In the genomic region with DNA sequence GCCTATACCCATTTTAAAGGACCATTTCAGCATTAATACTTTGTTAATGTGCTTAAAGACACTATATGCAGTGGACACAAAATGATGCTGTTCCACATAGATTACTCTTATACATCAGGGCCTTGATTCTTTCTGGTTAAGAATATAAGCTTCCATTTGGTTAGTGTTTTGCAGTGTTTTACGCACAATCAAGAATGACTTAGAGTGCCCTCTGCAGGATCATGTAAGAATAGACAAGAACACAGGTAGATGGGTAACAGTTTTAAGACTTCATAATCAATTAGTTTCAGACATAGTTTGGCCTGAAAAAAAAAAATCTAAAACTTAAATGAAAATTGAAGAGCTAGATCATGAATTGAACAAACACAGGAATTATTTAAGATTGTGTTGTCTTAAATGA, we compare ENCODE assay signal across 12 mouse cellular contexts. TPM values are rescaled to one million over a fixed set of nuclear protein-coding genes. Genes with fewer than 3 reads are reported as not detected.
DNase-seq lines count a peak whose midpoint lies in the region; ATAC-seq and TF ChIP-seq lines count a peak whose summit lies in the region.
"Had no signal": no experiment of that assay in that cellular context is flagged by ENCODE, and none has a peak within 500 bp of the region (broad histone marks: within the 10 kb centered on the region; RNA-seq: fewer than 3 reads in every experiment).

No protein-coding gene starts in this region.

- no peak for TF ChIP-seq EP300 in heart, adult 2 months (IDR thresholded peaks at IDR 0.05; ENCODE audit: insufficient read depth, low read depth, low read length)

- no peaks in the 10 kb centered on the region; the same call in 1 of the 2 replicates for H3K79me2 ChIP-seq in heart, adult 2 months (replicated peaks; ENCODE audit: control insufficient read depth, insufficient read depth, low read length)

- peak; percentile 79 for TF ChIP-seq CTCF in heart, adult 2 months (IDR thresholded peaks at IDR 0.05)

- peaks cover 21% of the 10 kb centered on the region for H3K9me3 ChIP-seq in heart, embryonic 10.5 days
- peaks cover 26% of the 10 kb centered on the region for H3K9me3 ChIP-seq in midbrain, embryonic 14.5 days (ENCODE audit: control insufficient read depth, low read length)
- peaks cover 20% of the 10 kb centered on the region for H3K9me3 ChIP-seq in midbrain, embryonic 15.5 days
- peaks cover 21% of the 10 kb centered on the region for H3K9me3 ChIP-seq in forebrain, embryonic 16.5 days (ENCODE audit: control insufficient read depth, low read length)

- H3K27ac ChIP-seq in heart, adult 2 months = no peak overlapping the region
- H3K27ac ChIP-seq in heart, embryonic 10.5 days = no peak overlapping the region
- H3K27ac ChIP-seq in midbrain, embryonic 14.5 days (replicated peaks; ENCODE audit: low read depth, low read length) = no peak overlapping the region
- no peak overlapping the region for H3K27ac ChIP-seq in midbrain, embryonic 15.5 days
- H3K27ac ChIP-seq in forebrain, embryonic 16.5 days (ENCODE audit: low read length) = no peak overlapping the region
- H3K27ac ChIP-seq: heart, embryonic 15.5 days; neural tube, embryonic 13.5 days had no signal

- 81% methylated on average over 1 of the region's 1 CpGs for WGBS in heart, adult 2 months
- 89% methylated on average over 1 of the region's 1 CpGs for WGBS in heart, embryonic 10.5 days
- 98% methylated on average over 1 of the region's 1 CpGs for WGBS in midbrain, embryonic 14.5 days
- WGBS in midbrain, embryonic 15.5 days = 91% methylated on average over 1 of the region's 1 CpGs
- 98% methylated on average over 1 of the region's 1 CpGs for WGBS in forebrain, embryonic 16.5 days

- H3K36me3 ChIP-seq in heart, adult 2 months (ENCODE audit: control insufficient read depth, insufficient read depth, low read length) = peaks cover 7% of the 10 kb centered on the region
- H3K36me3 ChIP-seq in heart, embryonic 10.5 days = peaks cover 90% of the 10 kb centered on the region
- peaks cover 78% of the 10 kb centered on the region for H3K36me3 ChIP-seq in midbrain, embryonic 14.5 days (ENCODE audit: control insufficient read depth, insufficient read depth, low read length)
- peaks cover 55% of the 10 kb centered on the region for H3K36me3 ChIP-seq in midbrain, embryonic 15.5 days (replicated peaks)
- peaks cover 49% of the 10 kb centered on the region for H3K36me3 ChIP-seq in forebrain, embryonic 16.5 days (ENCODE audit: control insufficient read depth, insufficient read depth)

- no peak for TF ChIP-seq POLR2A in heart, adult 2 months (IDR thresholded peaks at IDR 0.05; ENCODE audit: insufficient read depth, low read depth, low read length)

- H3K4me1 ChIP-seq in heart, adult 2 months (ENCODE audit: control insufficient read depth, insufficient read depth, low read length) = no peaks in the 10 kb centered on the region
- no peaks in the 10 kb centered on the region for H3K4me1 ChIP-seq in heart, embryonic 10.5 days
- H3K4me1 ChIP-seq in midbrain, embryonic 14.5 days (ENCODE audit: control insufficient read depth, insufficient read depth, low read length) = no peaks in the 10 kb centered on the region
- H3K4me1 ChIP-seq in midbrain, embryonic 15.5 days = no peaks in the 10 kb centered on the region
- no peaks in the 10 kb centered on the region for H3K4me1 ChIP-seq in forebrain, embryonic 16.5 days (replicated peaks; ENCODE audit: control insufficient read depth, insufficient read depth, low read length)
- H3K4me1 ChIP-seq: heart, embryonic 15.5 days; neural tube, embryonic 13.5 days had no signal

- no peak overlapping the region for H3K4me2 ChIP-seq in midbrain, embryonic 14.5 days (ENCODE audit: low read length)
- H3K4me2 ChIP-seq in midbrain, embryonic 15.5 days = no peak overlapping the region
- no peak overlapping the region for H3K4me2 ChIP-seq in forebrain, embryonic 16.5 days (ENCODE audit: low read length)
- H3K4me2 ChIP-seq: heart, embryonic 15.5 days; neural tube, embryonic 13.5 days had no signal

- intact Hi-C loops in heart, adult 2 months (cut with DNase I) = loop anchor here (1.0 to 5.0 kb wide), 3 partner anchors 44 to 186 kb away; no protein-coding TSS in a partner anchor

- H3K9ac ChIP-seq in heart, adult 2 months (ENCODE audit: low read depth, low read length) = no peak overlapping the region
- no peak overlapping the region for H3K9ac ChIP-seq in midbrain, embryonic 14.5 days (replicated peaks; ENCODE audit: low read length)
- no peak overlapping the region for H3K9ac ChIP-seq in midbrain, embryonic 15.5 days
- H3K9ac ChIP-seq in forebrain, embryonic 16.5 days (replicated peaks; ENCODE audit: low read depth, low read length) = no peak overlapping the region
- H3K9ac ChIP-seq: heart, embryonic 15.5 days; neural tube, embryonic 13.5 days had no signal

- no peak overlapping the region for H3K4me3 ChIP-seq in heart, adult 2 months
- no peak overlapping the region for H3K4me3 ChIP-seq in heart, embryonic 10.5 days
- H3K4me3 ChIP-seq in midbrain, embryonic 14.5 days (replicated peaks; ENCODE audit: low read depth, low read length) = no peak overlapping the region
- no peak overlapping the region for H3K4me3 ChIP-seq in midbrain, embryonic 15.5 days
- H3K4me3 ChIP-seq in forebrain, embryonic 16.5 days (replicated peaks; ENCODE audit: low read length) = no peak overlapping the region
- H3K4me3 ChIP-seq: heart, embryonic 15.5 days; neural tube, embryonic 13.5 days had no signal

- ATAC-seq in midbrain, embryonic 14.5 days (ENCODE audit: low FRiP score, low TSS enrichment) = no peak
- ATAC-seq in midbrain, embryonic 15.5 days (replicated peaks) = no peak
- ATAC-seq in megakaryocyte-erythroid progenitor cell, adult 5-6 weeks (replicated peaks; ENCODE audit: low FRiP score, low TSS enrichment, poor library complexity, severe bottlenecking) = 0 out of 2 replicates have a peak, but pooled peaks have one; percentile 37
- ATAC-seq in forebrain, embryonic 16.5 days = no peak
- ATAC-seq: forebrain, embryonic 14.5 days had no signal

- no peak for DNase-seq in heart, adult 2 months
- no peak for DNase-seq in heart, embryonic 10.5 days (ENCODE audit: low spot score)
- peak; percentile 16 for DNase-seq in midbrain, embryonic 14.5 days
- peak; percentile 33 for DNase-seq in NIH3T3 (ENCODE audit: low read depth)
- DNase-seq in ovary, postnatal 14 days (ENCODE audit: low spot score) = no peak
- DNase-seq: thymus, postnatal 4 days had no signal

- no peaks in the 10 kb centered on the region for H3K27me3 ChIP-seq in heart, adult 2 months (ENCODE audit: control insufficient read depth, insufficient read depth, low read length)
- no peaks in the 10 kb centered on the region for H3K27me3 ChIP-seq in heart, embryonic 10.5 days (ENCODE audit: insufficient read depth, poor library complexity, severe bottlenecking)
- no peaks in the 10 kb centered on the region for H3K27me3 ChIP-seq in midbrain, embryonic 14.5 days (ENCODE audit: control insufficient read depth, insufficient read depth, low read length)
- H3K27me3 ChIP-seq in midbrain, embryonic 15.5 days (replicated peaks) = no peaks in the 10 kb centered on the region
- no peaks in the 10 kb centered on the region for H3K27me3 ChIP-seq in forebrain, embryonic 16.5 days (replicated peaks; ENCODE audit: control insufficient read depth, insufficient read depth, low read length)
- H3K27me3 ChIP-seq: heart, embryonic 15.5 days; neural tube, embryonic 13.5 days had no signal

RNA-seq across cellular contexts. Expression of a gene that starts 18.2 kb away (rescaled TPM):
- 10 to 100 TPM; 32.5 to 33.9 TPM for total RNA-seq in heart, adult 2 months (2021)
- polyA plus RNA-seq in heart, adult 2 months (2012; rRNA removed) = 10.0 and 23.9 TPM in 2 replicates
- 62.9 and 72.8 TPM in 2 replicates for polyA plus RNA-seq in heart, embryonic 10.5 days (2016; fragmentation: Nextera tagmentation; extraction: Ambion mirVana)
- polyA plus RNA-seq in midbrain, embryonic 14.5 days (2014; fragmentation: Nextera tagmentation; extraction: Ambion mirVana) = 40.8 and 66.2 TPM in 2 replicates
- 37.3 and 40.2 TPM in 2 replicates for polyA plus RNA-seq in midbrain, embryonic 15.5 days (2015; fragmentation: Nextera tagmentation; extraction: Ambion mirVana)
- total RNA-seq in megakaryocyte-erythroid progenitor cell, adult 5-6 weeks (2014; fragmentation: Nextera tagmentation) = 23.3 and 35.2 TPM in 2 replicates
- total RNA-seq in megakaryocyte-erythroid progenitor cell, adult 5-6 weeks (2017) = 38.5 and 40.3 TPM in 2 replicates
- polyA plus RNA-seq in forebrain, embryonic 16.5 days (2015; fragmentation: Nextera tagmentation; extraction: Ambion mirVana) = 50.6 and 56.9 TPM in 2 replicates

RNA-seq across cellular contexts. Expression of a gene that starts 28.2 kb away (rescaled TPM):
- total RNA-seq in heart, adult 2 months (2021) = 10 to 100 TPM in 1 of 2 experiments, 1 to 10 TPM in 1; 7.6 to 10.2 TPM
- 1.0 and 3.2 TPM in 2 replicates for polyA plus RNA-seq in heart, adult 2 months (2012; rRNA removed)
- 0.75 and 1.7 TPM in 2 replicates for polyA plus RNA-seq in heart, embryonic 10.5 days (2016; fragmentation: Nextera tagmentation; extraction: Ambion mirVana)
- 0.18 and 0.45 TPM in 2 replicates for polyA plus RNA-seq in midbrain, embryonic 14.5 days (2014; fragmentation: Nextera tagmentation; extraction: Ambion mirVana)
- polyA plus RNA-seq in midbrain, embryonic 15.5 days (2015; fragmentation: Nextera tagmentation; extraction: Ambion mirVana) = 0.65 and 0.72 TPM in 2 replicates
- 1.2 TPM in 1 of 2 replicates, not detected in the other for total RNA-seq in megakaryocyte-erythroid progenitor cell, adult 5-6 weeks (2014; fragmentation: Nextera tagmentation)
- total RNA-seq in megakaryocyte-erythroid progenitor cell, adult 5-6 weeks (2017) = 0.05 and 0.19 TPM in 2 replicates
- polyA plus RNA-seq in forebrain, embryonic 16.5 days (2015; fragmentation: Nextera tagmentation; extraction: Ambion mirVana) = 6.4 and 10.5 TPM in 2 replicates

Comparison
In these comparisons a context has a peak if more than half of its experiments do, and no peak if none do; other contexts are left out.
1. DNase-seq: peak in midbrain, embryonic 14.5 days (single experiment) and NIH3T3 (single experiment); none in heart, adult 2 months (0 of 2), heart, embryonic 10.5 days (single experiment) and ovary, postnatal 14 days (single experiment).